Mouse (Mus musculus) CD4-positive, CD25-positive, alpha-beta regulatory T cell, adult 4 months (primary cell): Measurements from ENCODE around the gene Xrcc1. TPM values are rescaled to one million over a fixed set of nuclear protein-coding genes. Genes with fewer than 3 reads are reported as not detected.
A peak's percentile ranks its signal among the peaks of the same experiment; 100 is the strongest.

Experiments
- ATAC-seq: one replicate; pipeline ENCODE4 v1.8.0; 2017
- polyA plus RNA-seq, 2 experiments: library from polyadenylated mRNA; unstranded; fragments of 100-300 nt; shearing (Covaris generic); gene quantifications; one replicate each; pipeline ENCODE4 v1.2.1; 2017

Xrcc1 gene
- polyA plus RNA-seq, 2 experiments from 2014 or later = 35.3 to 46.2 TPM

DNA sequence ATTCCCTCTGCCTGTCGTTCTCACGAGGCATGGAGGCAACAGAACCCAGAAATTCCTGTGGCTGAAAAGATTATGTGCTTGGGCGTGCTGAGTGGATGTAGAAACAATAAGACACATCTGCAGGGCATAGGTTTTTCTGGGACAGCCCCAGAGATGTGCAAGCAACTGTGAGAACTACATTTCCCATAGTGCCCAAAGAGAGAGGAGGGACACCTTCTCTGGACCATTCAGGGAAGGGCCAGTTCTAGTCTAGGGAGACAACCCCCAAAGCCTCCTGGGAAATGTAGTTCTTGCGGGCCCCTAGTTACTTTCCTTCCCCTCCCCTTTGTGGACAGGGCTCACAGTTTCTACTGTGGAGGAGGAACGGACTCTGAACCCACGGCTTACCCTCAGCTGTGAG lies 61.9 kb downstream of the Xrcc1 start:
- peak; percentile 85 for ATAC-seq

DNA sequence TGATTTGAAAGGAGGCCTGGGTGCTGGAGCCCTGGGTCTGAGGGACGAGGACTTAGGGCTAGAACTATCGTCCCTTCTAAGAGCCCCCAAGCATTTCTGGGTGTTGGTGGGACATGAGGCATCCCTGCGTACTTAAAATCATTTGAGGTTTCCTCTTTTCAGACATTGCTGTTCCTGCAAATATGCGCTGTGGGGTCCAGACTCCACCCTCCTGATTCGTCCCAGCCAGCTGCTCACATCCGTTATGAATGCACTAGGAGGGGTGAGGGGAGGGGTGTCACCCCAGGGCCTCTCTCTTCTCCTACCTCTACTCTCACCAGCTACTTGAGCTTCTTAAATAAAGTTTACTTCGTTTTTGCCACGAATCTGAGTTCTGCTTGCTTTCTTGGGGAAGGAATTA lies 62.5 kb downstream of the Xrcc1 start:
- peak; percentile 16 for ATAC-seq

DNA sequence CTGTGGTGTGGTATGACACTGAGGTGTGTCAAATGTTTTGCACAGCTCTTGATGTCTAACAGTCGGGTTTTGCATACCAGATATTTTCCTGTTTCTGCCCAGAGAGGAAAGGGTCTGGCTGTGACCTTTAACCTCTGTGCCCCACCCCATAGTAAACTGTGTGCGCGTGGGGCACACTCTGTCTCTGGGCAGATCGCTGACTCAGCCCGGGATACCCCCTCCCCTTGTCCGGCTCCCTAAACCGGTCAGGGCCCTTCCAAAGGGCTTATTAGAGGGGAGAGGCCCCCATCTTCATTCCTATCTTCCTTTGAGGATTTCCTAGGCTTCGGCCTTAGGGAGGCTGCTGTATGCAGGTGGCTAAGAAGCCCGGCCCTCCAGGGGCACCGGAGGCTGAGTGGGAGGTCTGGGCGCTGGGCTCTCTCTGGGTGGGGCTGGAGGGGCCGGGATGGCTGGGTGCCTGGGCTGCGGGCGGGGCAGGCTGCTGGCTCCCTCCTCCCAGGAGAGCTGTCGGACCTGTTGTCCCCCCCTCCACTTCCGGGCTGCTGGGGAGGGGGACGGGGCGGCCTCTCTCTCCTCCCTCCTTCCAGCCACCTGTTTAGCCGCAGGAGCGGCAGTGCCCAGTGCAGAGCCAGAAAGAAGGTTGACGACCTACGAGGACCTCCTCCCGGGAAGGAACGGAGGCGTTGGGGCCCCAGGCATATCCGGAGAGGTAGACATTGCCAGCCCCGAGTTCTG lies 64.2 kb downstream of the Xrcc1 start, which contains the start of gene Phldb3:
Gene Phldb3, plus strand, starts transcription at position 620 of the 735 bp plus-strand sequence.
- peak; percentile 37 for ATAC-seq

DNA sequence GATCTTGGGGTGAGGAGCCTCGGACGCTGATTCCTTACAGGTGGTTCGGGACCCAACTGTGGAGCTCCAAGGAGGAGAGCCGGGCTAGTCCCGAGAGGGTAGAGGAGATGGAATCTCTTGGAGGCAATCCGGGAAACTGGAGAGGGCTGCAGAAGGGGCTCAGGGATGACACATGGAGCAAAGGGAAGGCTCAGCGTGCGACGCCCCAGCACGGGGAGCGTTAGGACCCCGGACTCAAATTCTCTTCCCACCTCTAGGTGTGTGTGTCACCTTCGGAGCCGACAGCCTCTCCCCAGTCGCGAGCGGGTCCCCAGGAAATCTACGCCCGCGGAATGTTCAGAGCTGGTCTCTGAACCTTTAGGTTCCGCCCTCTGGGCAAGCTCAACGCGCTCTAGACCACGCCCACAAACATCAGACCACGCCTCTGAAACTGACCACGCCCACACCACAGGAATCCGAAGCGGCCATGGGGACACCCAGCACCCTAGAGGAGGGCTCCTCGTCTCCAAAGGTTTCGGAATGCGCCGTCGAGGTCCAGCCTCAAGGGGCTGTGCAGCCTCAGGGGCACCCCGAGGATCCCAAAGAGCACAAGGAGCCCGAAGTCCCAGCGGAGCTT lies 64.9 kb downstream of the Xrcc1 start:
- ATAC-seq = peak; percentile 78

DNA sequence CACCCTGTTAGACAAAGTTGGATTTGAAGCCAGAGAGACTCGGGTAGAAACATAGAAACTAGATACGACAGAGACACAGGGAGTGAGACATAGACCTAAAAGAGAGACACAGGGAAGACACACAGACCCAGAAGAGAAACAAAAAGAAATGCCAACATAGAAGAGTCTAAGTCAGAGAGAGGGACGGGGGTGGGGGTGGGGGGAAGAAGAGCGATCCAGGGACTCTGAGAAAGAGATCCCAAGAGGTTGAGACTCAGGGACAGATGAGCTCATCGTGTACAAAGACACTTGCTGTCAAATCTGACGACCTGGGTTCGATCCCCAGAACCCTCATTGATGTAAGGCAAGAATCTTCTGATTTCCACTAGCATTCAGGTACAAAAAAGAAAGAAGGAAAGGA lies 65.6 kb downstream of the Xrcc1 start:
- no peak for ATAC-seq

DNA sequence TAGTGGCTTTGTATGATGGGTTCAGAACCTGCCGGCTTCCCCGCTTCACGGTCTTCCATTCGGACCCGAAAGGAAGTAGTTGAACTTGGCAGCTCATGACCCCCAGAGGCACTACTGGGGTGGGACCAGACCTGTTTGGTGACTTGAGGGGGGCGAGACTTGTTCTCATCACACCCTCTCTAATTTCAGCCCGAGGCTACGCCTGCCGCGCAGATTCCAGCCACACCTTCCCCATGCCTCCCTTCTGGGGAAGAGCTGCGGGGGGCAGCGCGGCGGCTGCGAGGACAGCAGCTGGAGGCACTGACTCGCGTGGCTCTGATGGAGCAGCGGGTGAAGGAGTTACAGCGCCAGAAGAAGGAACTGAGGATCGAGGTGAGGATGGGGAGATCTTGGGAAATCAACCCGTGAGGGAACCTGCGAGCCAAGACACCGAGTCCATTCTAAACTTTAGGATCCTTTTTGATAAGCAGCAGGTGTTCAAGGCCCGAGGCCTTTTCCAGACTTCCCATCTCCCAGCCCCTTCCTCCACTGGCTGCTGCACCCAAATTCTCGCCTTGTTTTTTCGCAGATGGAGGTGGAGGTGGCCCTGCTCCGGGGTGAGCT lies 66.3 kb downstream of the Xrcc1 start:
- no peak for ATAC-seq

DNA sequence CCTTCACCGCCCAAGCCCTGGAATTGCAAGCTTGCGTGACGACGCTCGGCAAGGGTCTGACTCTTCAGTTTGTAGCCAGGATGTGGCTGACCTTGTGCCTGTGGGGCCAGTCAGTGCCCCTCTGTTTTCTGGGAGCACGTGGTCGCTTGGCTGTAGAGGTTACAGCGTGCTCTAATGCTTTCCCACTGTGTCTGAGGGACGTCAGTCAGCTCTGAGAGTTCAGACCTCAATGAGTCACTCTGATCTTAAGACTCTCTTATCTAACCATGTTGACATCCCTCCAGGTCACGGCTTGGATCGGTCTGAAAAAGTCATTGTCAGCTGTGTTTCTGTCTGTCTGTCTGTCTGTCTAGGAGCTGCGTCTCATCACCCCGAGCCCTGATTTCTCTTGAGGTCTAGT lies 68.7 kb downstream of the Xrcc1 start:
- no peak for ATAC-seq

DNA sequence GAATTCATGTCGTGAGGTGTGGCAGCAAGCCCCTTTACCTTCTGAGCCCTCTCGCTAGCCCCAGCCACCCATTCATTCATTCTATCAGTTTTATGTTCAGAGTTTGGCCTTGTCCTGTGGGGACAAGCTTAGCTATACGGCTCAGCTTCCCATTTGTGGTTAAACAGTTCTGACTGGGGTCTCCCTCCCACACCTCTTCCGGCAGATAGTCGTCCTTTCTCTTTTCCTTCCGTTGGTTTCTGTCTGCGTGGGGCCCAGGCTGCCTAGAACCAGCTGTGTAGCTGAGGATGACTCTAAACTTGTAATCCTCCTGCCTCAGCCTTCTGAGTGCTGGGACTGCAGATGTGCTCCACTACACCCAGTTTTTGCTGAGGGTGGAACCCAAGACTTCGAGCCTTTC lies 71.7 kb downstream of the Xrcc1 start:
- ATAC-seq = peak; percentile 69

DNA sequence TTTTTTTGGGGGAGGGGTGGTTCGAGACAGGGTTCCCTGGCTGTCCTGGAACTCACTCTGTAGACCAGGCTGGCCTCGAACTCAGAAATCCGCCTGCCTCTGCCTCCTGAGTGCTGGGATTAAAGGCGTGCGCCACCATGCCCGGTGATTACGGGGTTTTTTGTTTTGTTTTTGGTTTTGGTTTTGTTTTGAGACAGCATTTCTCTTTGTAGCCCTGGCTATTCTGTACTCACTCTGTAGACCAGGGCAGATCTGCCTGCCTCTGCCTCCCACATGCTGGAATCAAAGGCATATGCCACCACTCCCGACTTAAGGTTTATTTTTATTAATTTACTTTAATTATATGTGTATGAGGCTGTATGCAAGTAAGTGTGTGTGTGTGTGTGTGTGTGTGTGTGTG lies 72.3 kb downstream of the Xrcc1 start:
- ATAC-seq = peak; percentile 62

DNA sequence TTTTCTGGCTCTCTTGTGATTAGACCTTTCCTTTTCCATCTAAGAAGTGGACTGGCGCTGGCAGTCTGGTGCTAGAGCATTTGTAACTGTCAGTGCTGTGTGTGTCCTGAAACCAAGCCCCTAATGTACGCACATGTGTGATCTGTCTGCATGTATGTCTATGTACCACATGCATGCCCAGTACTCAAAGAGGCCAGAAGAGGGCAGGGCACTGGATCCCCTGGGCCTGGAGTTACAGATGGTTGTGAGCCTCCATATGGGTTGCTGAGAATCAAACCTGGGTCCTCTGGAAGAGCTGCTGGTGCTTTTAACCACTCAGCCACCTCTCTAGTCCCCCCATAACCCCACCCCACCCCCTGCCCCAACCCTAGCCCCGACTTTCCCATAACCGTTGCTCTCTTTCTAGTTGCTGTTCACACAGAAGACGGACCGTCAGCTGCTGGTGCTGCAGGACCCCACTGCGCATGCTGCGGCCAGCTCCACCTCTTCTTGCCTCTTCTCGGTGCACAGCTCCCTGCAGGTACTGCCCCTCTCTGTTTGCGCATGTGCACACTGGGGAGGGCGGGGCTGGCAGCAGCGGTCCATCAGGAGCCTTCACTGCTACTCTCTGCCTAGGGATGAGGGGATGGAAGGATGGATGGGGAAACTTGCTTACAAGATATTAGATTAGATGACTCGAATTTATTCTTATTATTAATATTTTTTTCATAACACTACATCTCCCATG lies 73.7 kb downstream of the Xrcc1 start:
- ATAC-seq = no peak

DNA sequence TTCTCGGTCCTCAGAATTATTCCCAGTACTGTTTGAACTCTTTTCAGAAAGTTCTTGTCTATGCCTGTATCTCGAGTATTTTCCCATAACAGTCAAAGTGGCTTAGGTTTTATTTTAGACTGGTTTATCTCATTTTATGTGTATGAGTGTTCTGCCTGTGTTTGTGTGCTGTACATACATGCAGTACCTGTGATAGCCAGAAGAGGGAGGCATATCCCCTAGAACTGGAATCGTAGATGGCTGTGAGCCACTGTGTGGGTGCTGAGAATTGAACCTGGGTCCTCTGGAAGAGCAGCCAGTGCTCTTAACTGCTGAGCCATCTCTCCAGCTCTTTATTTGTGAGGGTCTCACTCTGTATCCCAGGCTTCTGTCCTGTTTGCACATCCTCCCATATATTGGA lies 75.1 kb downstream of the Xrcc1 start:
- no peak for ATAC-seq

DNA sequence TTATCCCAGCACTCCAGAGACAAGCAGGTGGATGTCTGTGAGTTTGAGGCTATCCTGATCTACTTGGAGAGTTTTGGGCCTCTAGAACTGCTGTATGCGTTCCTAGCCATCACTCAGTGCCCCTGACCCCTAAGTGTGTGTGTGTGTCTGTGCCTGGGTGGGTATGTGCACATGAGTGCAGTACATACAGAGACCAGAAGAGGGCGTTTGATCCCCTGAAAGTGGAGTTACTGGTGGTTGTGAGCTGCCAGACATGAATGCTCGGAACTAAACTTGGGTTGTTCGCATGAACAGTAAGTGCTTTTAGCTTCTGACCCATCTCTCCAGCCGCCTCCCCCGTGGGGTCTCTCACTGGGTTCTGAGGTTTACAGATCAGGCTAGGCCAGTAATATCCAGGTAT lies 76.9 kb downstream of the Xrcc1 start:
- ATAC-seq = no peak

Other genes with a start within 250 kb of the Xrcc1 start
- 10 to 100 TPM; 19.4 to 27.8 TPM for gene Zfp61, start 245.1 kb upstream of the Xrcc1 start, polyA plus RNA-seq
- 10 to 100 TPM; 10.6 to 13.8 TPM for gene Zfp94, start 229.6 kb upstream of the Xrcc1 start, polyA plus RNA-seq
- not detected for gene Tescl, start 212.4 kb upstream of the Xrcc1 start, polyA plus RNA-seq
- under 1 TPM in 1 of 2 experiments, not detected in 1; 0.19 TPM for gene Lypd5, start 197.1 kb upstream of the Xrcc1 start, polyA plus RNA-seq
- gene Kcnn4, start 176.0 kb upstream of the Xrcc1 start, polyA plus RNA-seq = 100 to 1,000 TPM; 130 to 152 TPM
- gene Smg9, start 146.7 kb upstream of the Xrcc1 start, polyA plus RNA-seq = 10 to 100 TPM; 27.9 to 29.4 TPM
- under 1 TPM; 0.35 to 0.56 TPM for gene Irgc1, start 94.0 kb upstream of the Xrcc1 start, polyA plus RNA-seq
- gene Plaur, start 83.8 kb upstream of the Xrcc1 start, polyA plus RNA-seq = 1 to 10 TPM in 1 of 2 experiments, under 1 TPM in 1; 0.66 to 5.8 TPM
- gene Cadm4, start 64.3 kb upstream of the Xrcc1 start, polyA plus RNA-seq = not detected
- under 1 TPM in 1 of 2 experiments, not detected in 1; 0.56 TPM for gene Zfp428, start 39.3 kb upstream of the Xrcc1 start, polyA plus RNA-seq
- not detected for gene AC161166.1, start 33.8 kb upstream of the Xrcc1 start, polyA plus RNA-seq
- 1 to 10 TPM in 1 of 2 experiments, under 1 TPM in 1; 0.68 to 1.5 TPM for gene Irgq, start 15.6 kb upstream of the Xrcc1 start, polyA plus RNA-seq
- not detected for gene Pinlyp, start 171 bp upstream of the Xrcc1 start, polyA plus RNA-seq
- 10 to 100 TPM; 13.8 to 19.6 TPM for gene Ethe1, start 41.3 kb downstream of the Xrcc1 start, polyA plus RNA-seq
- gene Zfp575, start 41.4 kb downstream of the Xrcc1 start, polyA plus RNA-seq = under 1 TPM in 1 of 2 experiments, not detected in 1; 0.31 TPM
- under 1 TPM in 1 of 2 experiments, not detected in 1; 0.90 TPM for gene Phldb3, start 64.5 kb downstream of the Xrcc1 start, polyA plus RNA-seq
- not detected for gene Lypd3, start 90.3 kb downstream of the Xrcc1 start, polyA plus RNA-seq
- not detected for gene Tex101, start 130.4 kb downstream of the Xrcc1 start, polyA plus RNA-seq
- gene BC049730, start 163.0 kb downstream of the Xrcc1 start, polyA plus RNA-seq = not detected
- gene Gm4763, start 180.6 kb downstream of the Xrcc1 start, polyA plus RNA-seq = not detected
- not detected for gene Cd177, start 214.0 kb downstream of the Xrcc1 start, polyA plus RNA-seq
- not detected for gene Ceacam10, start 230.9 kb downstream of the Xrcc1 start, polyA plus RNA-seq